Mouse (Mus musculus) heart, postnatal 0 days (tissue): ENCODE measurements around the gene Tenm3.

ENCODE experiments used
- CTCF ChIP-seq: IDR thresholded peaks from 2 replicates; pipeline ENCODE4 v1.5.1; 2016; ENCODE audit warnings: antibody characterized with exemption, control low read depth, low read depth
- EP300 ChIP-seq: IDR thresholded peaks from 2 replicates; pipeline ENCODE4 v1.6.1; 2016; ENCODE audit warnings: antibody characterized with exemption, low read depth

- TF ChIP-seq CTCF = no peak
- no peak for TF ChIP-seq EP300
Measured at GRCm38 (mm10) chr8:48300613-48301037, 543.1 kb downstream of the Tenm3 start.
